Mouse (Mus musculus) lung, postnatal 0 days (tissue): Measurements from ENCODE around the gene Rxfp2.

ENCODE experiments used
- CTCF ChIP-seq: IDR thresholded peaks from 2 replicates; pipeline ENCODE4 v1.5.1; 2016; ENCODE audit warnings: antibody characterized with exemption, mild to moderate bottlenecking
- EP300 ChIP-seq: IDR thresholded peaks from 2 replicates; pipeline ENCODE4 v1.6.1; 2016; ENCODE audit warnings: antibody characterized with exemption, mild to moderate bottlenecking, control low read depth

- no peak for TF ChIP-seq CTCF
- no peak for TF ChIP-seq EP300
Observed at GRCm38 (mm10) chr5:150128432-150128831, 110.0 kb downstream of the Rxfp2 start.
